Mouse (Mus musculus) retina, embryonic 14.5 days (tissue): Measurements from ENCODE around the gene Fitm2.

Experiments used
- DNase-seq: peaks from one replicate; pipeline ENCODE4 v3.0.0-alpha.2; 2015; ENCODE audit warnings: low spot score

The Fitm2 gene

DNA sequence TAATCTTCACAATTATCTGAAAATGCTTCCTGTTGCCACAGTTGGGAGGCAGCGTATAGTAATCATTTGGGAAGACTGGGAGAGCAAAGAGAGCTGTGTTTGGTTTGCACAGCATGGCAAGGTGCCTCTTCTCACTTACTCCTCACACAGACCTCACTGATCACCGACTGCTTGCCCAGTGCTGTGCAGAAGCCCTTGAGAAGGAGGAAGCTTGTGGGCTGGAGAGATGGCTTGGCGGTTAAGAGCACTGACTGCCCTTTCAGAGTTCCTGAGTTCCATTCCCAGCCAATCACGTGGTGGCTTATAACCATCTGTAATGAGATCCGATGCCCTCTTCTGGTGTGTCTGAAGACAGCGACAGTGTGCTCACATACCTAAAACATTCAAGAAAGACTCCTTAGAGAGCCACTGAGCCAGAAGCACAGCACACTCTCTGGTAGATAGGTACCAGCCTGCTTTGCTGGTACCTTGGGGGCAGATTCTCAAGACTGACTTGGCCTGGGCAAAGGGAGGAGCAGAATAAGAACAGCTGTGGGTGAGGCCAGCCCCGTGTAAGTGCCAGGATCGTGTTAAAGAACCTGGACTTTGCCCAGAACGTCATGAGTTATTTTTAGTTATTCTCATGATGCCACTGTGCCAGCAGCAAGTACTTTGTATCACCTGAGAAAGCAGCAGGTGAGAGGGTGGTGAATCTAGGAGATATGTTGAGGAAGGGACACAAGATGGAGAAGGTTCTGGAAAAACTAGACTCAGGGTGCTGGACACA lies 49.4 kb downstream of the Fitm2 start:
- DNase-seq, result no peak

- peak; percentile 15 for DNase-seq
Observed at GRCm38 (mm10) chr2:163420366-163420886, 52.0 kb downstream of the Fitm2 start.

GRCm38 (mm10) chr2:163419346-163420045 lies 52.9 kb downstream of the Fitm2 start:
- peak; percentile 99 for DNase-seq

GRCm38 (mm10) chr2:163418841-163419345 lies 53.5 kb downstream of the Fitm2 start:
- DNase-seq, result no peak

DNA sequence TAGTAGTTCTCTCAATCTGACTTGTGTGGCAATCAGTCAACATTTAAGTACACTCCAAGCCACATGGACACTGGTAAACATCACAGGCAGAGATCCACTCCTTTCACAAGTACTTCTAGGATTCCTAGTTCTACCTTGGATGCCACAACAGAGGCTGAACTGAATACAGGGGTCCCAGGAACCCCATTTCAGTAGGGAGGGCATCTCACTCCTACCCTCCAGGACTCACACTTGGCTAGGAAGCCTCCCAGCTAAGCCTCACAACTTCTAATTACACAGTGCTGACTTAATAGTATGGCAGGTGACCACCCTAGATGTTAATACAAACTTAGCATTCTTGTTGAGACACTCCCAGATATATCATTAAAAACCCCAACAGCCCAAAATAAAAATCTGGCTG lies 54.6 kb downstream of the Fitm2 start:
- no peak for DNase-seq

DNA sequence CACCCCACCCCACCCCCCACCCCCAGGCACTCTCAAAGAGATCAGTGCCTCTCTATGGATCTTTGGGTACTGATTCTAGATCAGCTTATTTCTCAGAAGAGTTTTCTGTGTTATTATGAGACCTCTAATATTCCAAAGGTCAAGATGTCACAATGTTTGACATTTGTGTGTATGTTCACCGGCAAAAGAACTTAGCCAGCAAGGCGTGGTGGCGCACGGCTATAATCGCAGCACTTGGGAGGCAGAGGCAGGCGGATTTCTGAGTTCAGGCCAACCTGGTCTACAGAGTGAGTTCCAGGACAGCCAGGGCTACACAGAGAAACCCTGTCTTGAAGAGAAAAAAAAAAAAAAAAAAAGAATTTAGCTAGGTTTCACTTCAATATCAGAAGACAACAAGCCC lies 55.4 kb downstream of the Fitm2 start:
- DNase-seq, result no peak
